Mouse (Mus musculus) C2C12 (cell line): ENCODE data around the gene Ppp1cc.

Source experiments
- CTCF ChIP-seq: IDR thresholded peaks from one replicate; pipeline ENCODE4 v1.5.1; 2011; ENCODE audit not compliant: control insufficient read depth, insufficient read depth, insufficient read length
- MAX ChIP-seq: IDR thresholded peaks from one replicate; pipeline ENCODE4 v1.6.1; 2011; ENCODE audit warnings: mild to moderate bottlenecking, control low read depth

DNA sequence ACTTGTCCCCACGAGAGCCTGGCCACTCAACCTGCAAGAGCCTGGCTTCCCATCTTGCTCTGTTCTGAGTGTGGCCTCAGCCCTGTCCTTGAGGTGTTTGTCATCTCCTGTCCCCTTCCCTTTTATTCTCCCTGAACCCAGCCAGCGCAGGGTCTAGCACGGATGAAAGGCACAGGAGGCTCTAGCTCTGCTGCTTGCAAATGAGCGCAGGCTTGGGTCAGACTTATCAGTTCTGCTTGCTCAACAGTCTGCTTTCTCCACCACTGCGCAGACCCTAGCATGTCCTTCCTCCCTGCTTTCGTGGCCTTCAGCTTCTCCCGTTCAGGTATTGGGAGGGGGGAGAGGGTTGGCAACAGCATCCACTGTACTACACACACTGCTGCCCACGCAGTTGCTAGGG is 54.0 kb downstream of the Ppp1cc start:
- no peak for TF ChIP-seq CTCF
- TF ChIP-seq MAX: no peak
